Mouse (Mus musculus): ENCODE results near the gene R3hdm2. TPM values are rescaled to one million over a fixed set of nuclear protein-coding genes. Genes with fewer than 3 reads are reported as not detected.

Gene R3hdm2
- total RNA-seq (2021), result 100 to 1,000 TPM; 157 to 164 TPM
- long read RNA-seq, experiment 1, partial matches to known transcripts, result 19 of 29 reads
- long read RNA-seq, experiment 1, other reads (novel, unspliced or antisense), result 10 of 29 reads
- long read RNA-seq, experiment 2, full-length matches to known transcripts, result 1 of 46 reads
- long read RNA-seq, experiment 2, partial matches to known transcripts, result 39 of 46 reads
- long read RNA-seq, experiment 2, other reads (novel, unspliced or antisense), result 6 of 46 reads

DNA sequence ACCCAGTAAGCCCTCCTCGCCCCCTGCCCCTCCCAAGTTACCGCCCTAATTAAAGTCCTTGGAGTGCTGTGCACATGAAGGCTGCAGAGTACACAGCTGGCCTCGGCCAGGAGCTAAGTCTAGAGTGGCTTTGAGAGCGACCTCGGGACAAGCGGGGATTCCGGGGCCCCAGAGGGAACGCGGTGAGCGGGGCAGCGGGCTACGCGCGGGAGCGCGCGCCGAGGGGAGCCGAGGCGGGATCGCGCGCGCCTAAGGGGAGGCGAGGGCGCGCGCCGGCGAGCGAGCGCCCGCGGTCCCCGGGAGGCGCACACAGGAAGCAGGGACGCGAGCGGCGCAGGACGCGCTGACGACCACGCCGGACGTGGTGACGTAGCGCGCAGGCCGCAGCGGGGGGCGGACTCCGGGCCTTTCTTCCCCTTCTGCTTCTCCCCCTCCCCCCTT is at the start of gene R3hdm2:
Gene R3hdm2, plus strand, starts transcription at position 77 of the 441 bp plus-strand sequence.
- DNase-seq (ENCODE audit: low spot score in 2 of 2), result peak; percentile 76 to 80

DNA sequence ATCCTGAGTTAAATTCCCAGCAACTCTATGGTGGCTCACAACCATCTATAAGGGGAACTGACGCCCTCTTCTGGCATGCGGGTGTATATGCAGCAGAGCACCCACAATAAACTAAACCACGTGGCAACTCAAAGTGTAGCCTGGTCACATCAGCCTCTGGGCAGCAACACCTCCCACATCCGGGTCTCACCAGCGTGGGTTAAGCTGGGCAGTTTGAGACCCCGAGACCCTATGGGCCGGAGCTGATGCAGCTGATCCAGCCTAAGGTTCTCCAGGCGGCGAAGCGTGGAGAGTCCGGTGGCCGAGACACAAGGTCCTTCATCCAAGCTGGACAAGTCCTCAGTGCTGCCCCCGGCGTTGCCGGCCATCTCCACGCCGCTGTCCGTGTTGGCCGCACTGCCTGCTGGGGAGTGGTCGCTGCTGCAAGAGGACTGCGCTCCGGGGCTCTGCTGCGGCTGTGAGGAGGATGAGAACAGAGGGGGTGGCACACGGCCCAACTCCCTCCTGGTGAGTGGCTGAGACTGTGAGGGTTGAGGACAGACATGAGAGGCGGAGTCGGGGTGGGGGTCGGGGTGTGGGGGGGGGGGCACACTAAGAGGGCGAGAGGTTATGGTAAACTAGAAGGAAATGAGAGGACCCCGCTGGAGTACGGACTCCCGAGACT is 47.8 kb upstream of the R3hdm2 start:
- no peak for DNase-seq (ENCODE audit: low spot score in 2 of 2)

DNA sequence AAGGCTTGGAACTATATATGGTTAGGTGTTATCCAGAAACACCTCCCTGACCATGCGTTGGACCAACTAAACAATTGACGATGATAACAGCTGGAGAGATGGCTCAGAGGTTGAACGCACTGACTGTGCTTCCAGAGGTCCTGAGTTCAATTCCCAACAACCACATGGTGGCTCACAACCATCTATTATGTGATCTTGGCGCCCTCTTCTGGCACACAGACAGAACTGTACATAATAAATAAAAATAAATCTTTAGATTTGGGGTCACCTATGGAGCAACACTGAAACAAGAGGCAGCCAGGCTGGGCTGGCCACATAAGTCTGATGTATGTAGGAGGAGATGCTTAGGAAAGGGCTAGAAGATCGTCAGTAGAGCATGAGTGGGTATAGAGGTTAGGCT is 47.0 kb upstream of the R3hdm2 start:
- DNase-seq (ENCODE audit: low spot score in 2 of 2), result no peak

DNA sequence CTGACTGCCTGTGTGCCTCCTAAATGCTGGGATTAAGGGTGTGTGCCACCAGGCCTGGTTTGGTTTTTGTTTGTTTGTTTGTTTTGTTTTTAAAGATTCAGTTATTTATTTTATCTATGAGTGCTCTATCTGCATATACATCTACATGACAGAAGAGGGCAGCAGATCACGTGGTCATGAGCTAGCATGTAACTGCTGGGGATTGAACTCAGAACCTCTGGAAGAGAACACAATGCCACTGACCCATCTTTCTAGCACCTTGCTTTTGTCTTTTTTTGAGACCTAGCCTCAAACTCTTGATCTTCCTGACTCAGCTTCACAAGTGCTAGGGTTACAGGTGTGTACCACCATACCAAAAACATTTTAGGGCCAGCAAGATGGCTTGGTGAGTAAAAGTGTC is 44.9 kb upstream of the R3hdm2 start:
- no peak for DNase-seq (ENCODE audit: low spot score in 2 of 2)

DNA sequence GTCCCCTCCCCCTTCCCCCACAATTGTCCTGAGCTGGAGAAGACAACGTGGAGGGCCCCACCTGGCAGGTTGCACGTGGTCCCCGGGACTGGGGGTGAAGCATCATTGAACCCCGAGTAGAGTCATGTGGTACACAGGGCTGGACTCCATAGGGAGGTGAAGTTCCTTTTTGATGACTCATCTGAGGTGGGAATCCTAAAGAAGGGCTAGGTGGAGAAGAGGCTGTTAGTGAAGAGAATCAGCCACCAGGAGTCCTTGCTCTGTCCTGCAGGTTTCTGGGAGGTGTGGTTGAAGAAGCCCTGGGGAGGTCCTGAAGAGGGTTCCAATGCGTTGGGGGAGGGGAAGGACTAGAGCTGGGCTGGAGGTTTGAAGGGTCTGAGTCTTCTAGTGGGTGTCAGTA is 43.2 kb upstream of the R3hdm2 start:
- no peak for DNase-seq (ENCODE audit: low spot score in 2 of 2)

DNA sequence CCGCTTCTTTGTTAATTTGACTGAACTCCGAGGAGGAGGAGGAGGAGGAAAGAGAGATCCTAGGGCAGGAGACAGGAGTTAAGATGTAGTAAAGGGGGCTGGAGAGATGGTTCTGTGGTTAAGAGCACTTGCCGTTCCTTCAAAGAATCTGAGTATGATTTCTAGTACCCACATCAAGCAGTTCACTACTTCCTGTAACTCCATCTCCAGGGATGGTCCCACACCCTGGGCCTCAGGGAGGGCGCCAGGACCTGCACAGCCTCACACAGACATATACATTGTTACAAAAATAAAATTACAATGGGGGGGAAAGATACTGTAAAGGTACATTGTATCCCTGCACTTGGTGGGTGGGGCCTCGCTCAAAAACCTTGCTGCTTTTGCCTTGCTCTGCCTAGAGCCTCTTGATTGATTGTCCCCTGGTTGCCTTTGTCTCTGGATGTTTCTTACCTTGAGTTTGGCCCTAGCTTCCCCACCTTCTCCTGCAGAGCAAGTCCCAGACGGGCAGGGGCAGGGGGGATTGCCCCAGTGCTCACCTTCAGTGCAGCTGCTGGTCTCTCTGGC is 42.5 kb upstream of the R3hdm2 start:
- DNase-seq (ENCODE audit: low spot score in 2 of 2), result no peak

DNA sequence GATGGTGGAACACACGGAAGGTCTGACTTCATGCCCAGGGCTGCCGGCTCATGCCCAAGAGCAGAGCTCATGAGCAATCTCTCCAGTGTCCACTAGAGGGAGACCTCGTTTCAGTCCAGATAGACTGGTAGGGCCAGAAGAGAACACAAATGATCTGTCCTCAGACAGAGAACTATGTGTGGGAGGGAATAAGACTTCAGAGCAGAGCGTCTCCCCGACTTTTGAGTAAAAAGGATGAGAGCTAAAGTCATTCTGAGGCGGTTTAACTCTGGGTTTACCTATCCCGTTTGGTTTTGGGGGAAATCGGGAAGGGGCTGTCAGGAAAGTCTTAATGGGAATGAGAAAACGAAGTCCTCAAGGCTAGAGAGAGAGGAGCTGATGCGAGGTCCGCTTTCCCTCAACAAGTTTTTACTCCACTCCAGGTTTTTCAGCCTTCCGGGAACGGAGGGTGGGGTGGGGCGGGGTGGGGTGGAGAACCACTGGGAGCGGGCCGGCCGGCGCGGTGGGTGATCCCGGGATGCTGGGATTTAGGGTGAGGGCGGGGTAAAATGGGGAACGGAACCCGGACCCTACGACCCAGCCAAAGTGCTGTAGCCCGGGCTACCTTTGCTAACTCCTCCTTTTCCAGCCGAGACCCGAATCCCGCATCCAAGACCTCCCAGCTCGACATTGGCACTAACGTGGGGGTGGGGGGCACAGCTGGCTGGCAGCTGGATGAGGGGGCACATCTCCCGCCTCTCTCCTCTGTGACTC is 41.0 kb upstream of the R3hdm2 start:
- peak; percentile 49 to 76 for DNase-seq (ENCODE audit: low spot score in 2 of 2)

DNA sequence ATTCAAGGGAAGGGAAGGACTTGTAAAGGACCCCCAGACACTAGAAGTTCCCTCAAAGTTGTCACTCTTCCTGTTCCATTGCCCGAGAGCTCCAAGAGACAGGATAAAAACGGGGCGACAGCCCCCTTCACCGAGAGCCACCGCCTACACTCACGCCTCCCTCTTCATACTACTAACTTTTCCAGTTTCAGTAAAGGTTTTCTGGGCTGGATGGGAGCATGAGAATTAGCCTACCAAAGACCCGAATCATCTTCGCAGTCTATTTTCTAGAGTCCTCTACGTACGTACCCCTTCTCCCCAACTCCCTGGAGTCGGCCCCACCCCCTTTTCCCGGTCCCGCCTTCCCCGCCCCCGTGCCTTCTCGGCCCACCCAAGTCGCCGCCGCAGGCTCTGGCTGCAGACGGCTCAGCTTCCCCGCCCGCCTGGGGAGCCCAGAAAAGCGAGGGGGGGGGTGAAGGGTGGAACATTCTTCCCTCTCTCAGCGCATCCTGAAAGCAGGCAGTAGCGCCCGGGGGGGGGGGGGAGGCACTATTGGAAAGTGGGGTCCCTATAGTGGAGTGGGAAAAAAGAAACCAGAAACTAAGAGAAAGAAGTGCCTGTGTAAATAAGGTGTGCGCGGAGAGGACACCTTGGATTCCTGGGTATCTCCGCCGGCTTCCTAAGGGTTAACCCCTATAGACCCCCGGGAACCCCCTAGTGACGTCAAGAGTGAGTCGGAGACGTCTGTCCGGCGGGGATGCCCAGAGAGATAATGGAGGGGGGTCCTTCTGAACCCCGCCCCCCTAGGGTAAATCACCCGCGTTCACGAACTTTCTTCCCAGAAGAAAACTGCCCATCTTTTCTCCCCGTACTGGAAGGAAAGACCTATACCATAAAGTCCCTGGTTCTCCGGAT is 40.2 kb upstream of the R3hdm2 start:
- DNase-seq (ENCODE audit: low spot score in 2 of 2), result no peak

DNA sequence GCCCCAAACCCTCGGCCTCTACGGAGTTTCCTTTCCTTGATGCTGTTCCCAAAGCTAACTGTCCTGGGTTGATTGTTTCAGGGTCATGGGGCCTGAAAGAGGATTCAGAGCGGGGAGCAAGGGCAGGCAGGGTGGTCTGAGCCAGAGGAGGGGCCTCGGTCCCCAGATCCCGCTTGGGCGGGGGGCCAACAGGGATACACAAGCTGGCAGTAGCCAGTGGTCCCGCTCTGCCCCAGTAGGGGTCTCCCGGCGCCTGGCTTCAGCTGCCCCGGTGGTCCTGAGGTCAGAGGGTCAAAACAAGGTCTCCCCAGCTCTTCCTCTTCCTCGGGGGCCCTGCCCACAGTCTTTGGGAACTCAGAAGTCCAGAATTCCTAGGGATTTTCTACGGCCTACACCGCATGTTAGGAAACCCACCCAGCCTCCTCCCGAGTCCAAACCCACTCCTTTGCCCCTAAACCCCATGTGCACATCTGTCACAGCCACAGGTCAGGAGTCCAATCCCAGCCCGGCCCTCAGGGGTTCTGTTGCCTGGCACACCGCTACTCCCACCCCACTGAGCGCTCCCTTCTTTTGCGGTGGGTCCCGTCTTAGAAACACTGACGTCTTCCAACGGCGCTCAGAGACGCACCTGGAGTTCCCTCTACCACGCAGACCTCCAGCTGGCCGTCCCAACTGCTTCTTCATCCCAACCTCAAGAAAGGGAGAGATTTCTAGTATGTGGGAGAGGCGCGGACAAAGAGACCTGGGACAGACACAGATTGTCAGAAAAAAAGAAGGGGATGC is 39.4 kb upstream of the R3hdm2 start:
- DNase-seq (ENCODE audit: low spot score in 2 of 2), result no peak

DNA sequence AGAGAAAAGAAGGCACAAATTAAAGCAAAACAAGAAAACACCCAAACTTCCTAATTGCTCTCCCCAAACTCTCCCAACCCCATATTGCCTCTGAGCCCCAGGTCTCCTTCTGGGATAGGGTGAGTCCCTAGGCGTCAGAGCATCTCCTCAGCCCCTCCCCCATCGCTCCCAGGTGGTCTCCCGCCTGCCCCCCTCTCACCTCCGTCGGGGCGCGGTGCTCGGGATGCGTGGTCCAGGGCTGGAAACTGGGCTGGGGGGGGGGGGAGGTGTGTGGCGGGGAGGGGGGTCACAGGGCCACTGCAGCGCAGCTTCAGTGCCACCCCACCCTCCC is 38.8 kb upstream of the R3hdm2 start:
- no peak for DNase-seq (ENCODE audit: low spot score in 2 of 2)

DNA sequence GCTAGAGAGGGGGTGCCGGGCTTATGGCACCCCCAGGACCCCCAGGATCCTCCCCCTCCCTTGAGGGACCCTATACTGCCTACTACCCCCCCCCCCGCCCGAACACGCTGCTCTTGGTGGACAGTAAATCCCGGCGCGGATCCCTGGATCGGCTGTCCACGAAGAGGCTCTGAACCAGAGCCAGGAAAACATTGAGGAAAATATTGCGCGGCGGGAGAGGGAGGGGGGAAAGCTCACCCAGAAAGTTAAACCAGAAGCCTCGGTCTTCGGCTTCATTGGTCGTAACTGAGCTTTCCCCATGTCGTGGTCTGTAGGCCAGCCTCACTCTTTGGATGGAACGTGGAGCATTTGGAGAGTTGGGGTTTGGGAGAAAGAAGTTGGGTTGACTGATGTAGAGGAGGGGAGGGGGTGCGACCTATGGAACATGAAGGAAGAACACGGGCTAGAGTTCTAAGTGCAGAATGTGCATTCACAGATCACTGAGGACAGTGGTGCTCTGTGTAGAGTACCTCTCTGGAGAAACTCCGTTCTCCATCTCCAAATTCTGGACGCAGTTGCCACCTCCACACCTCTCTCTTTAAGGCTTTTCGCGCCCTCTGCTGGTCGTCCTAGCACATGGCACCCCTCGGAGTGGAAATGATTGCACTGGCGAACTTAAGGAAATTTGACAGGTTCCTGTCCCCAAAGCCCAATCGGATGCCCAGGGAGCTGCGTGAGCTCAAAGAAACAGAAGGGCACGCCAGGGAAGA is 38.1 kb upstream of the R3hdm2 start, which contains the start of gene Gli1:
Gene Gli1, minus strand, starts transcription at position 84 of the 749 bp plus-strand sequence.
- peak; percentile 50 to 75 for DNase-seq (ENCODE audit: low spot score in 2 of 2)

DNA sequence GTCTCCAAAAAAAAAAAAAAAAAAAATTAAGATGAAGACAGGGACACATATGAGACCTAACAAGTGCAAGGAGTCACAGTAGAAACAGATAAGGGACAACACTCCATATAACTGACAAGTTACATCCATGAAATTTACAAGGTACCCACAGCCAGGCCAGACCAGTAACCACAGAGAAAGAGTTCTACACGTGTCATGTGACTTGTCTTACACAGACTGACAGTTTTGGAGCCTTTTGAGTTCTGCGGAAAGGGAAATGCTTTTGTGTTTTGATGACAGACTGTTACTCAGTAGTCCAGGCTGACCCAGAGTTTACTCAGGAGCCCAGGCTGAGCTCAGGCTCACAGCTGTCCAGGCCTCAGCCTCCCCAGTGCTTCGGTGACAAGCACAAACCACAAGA is 37.1 kb upstream of the R3hdm2 start:
- no peak for DNase-seq (ENCODE audit: low spot score in 2 of 2)

DNA sequence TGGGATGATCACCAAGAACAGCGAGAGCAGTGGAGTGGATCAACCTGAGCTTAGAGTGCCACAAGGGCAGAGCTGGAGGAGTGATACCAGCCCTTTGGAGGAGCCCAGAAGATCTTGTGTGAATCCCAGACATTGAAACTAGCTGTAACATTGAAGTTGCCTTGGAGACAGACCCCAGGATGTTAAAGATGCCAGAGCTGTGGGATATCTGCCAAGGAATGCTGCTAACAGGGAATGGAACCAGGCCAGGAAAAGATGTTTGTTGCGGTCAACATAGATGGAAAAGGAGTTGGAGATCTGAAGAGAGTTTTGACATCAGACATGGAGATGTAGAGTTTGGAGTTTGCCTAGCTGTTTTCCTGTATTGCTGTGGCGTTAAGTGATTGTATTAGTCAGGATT is 34.0 kb upstream of the R3hdm2 start:
- DNase-seq (ENCODE audit: low spot score in 2 of 2), result no peak

DNA sequence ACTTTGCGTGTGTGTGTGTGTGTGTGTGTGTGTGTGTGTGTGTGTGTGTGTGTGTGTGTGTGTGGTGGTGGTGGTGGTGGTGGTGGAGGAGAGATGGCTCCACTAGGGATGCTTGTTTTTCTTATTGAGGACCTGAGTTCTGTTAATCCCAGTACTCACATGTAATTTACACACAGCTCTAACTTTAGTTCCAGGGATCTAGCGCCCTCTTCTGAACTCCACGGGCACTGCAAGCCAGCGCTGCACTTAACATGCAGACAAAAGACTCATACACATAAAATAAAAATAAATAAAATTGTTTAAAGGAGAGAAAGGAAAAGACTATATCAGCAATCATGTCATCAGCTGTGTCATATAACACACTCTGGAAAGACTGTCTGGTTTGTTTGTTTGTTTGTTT is 31.2 kb upstream of the R3hdm2 start:
- no peak for DNase-seq (ENCODE audit: low spot score in 2 of 2)

DNA sequence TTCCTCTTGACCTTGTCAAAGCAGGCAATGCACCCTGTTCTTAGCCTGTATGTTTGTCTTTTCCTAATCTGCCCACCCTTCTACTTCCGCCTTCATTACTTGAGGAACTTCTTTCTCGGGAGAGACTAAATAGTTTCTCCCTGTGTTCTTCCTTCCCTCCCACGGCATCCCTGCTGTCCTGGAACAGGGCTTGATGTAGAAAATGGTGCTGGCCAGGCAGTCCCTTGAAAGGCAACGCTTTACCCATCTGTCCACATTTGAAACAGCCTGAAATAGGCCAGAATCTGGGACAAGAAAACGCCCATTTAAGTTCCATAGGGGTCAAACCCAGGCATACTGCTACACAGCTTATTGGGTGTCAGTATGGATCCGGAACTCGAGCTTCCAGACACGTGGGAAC is 30.3 kb upstream of the R3hdm2 start:
- no peak for DNase-seq (ENCODE audit: low spot score in 2 of 2)

DNA sequence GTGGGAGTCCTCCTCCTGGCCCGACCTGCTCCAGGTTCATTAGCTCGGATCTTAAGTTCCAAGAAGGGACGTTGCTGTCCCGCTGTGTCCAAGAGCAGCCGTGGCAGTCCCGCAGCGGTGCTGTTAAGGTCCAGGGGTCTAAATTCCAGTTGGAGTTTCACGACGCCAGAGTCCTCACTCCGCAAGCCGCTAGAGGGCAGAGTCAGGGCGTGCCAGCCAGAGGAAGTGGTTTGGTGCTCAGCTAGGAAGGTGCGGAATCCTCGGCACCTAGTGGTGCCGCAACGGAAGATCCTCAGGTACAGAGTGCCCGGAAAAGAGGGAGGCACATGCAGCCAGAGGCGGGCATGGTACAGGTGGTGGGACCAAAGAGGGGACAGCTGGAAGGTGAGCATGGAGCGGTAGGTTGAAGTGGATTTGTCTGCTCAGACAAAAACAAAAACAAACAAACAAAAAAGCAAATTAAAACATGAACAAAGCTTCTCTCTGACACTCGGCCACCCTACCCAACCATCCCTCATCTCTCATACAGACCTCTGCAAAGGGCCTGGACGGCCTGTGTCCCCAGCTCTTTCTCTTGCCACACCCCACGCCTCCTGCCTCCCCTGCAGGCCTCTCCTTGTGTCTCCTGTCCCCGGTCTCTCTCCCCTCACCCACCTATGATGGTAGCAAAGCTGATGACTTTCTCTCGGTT is 29.4 kb upstream of the R3hdm2 start:
- DNase-seq (ENCODE audit: low spot score in 2 of 2), result no peak

DNA sequence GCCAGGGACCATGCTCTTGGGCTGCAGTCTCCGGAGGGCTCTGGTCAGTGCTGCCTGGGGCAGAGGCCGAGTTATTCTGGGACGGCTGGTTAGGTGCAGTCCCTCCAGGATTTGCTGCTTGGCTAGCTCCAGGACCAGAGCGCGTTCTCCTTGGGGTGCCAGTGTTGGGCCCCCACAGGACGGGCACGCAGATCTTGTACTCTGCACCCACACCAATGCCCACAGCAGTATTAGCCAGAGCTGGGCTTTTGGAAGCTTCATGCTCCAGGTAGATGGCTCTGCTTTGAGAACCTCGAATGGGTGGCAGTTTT is 28.9 kb upstream of the R3hdm2 start:
- no peak for DNase-seq (ENCODE audit: low spot score in 2 of 2)

DNA sequence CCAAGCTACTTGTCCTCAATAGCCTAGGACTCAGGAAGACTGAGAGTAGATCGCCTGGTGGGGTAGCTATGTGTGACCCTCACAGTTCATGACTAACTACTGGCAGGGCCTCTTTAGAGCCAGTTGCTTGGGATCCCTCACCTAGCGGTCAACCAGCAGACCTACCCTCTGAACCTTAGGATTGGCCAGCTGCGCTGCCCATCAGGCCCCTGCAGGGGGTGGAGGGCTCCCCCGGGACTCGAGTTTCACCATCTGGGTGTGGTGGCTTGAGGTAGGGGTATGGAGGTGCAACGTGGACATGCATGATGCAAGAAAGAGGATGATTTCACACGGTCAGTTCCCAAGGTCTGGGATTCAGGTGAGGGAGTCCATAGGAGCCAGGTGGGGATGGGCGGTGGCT is 28.4 kb upstream of the R3hdm2 start:
- no peak for DNase-seq (ENCODE audit: low spot score in 2 of 2)

DNA sequence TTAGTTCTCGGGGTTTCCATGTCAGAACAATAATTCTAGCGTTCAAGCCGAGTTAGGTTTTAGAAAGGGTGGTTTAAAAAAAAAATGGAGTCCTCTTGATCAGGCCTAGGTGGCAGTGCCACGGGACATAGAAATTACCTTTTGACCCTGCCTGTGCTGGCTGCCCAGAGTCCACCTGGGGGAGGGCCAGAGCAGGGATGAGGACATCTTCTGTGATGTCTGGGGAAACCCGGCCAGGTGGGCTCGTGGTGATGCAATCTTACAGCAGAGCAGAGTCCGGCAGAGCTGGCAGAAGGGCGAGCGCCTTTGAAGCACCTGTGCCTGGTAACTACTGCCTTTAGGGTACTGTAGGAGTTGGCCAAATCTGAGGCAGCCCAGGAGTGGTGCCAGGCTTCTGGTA is 27.9 kb upstream of the R3hdm2 start:
- no peak for DNase-seq (ENCODE audit: low spot score in 2 of 2)
